Mouse (Mus musculus): ENCODE measurements around the gene Defb29. TPM values are rescaled to one million over a fixed set of nuclear protein-coding genes. Genes with fewer than 3 reads are reported as not detected.

Gene Defb29
- not detected in 2 replicates for polyA plus RNA-seq (2015; fragmentation: Nextera tagmentation; extraction: Ambion mirVana)

DNA sequence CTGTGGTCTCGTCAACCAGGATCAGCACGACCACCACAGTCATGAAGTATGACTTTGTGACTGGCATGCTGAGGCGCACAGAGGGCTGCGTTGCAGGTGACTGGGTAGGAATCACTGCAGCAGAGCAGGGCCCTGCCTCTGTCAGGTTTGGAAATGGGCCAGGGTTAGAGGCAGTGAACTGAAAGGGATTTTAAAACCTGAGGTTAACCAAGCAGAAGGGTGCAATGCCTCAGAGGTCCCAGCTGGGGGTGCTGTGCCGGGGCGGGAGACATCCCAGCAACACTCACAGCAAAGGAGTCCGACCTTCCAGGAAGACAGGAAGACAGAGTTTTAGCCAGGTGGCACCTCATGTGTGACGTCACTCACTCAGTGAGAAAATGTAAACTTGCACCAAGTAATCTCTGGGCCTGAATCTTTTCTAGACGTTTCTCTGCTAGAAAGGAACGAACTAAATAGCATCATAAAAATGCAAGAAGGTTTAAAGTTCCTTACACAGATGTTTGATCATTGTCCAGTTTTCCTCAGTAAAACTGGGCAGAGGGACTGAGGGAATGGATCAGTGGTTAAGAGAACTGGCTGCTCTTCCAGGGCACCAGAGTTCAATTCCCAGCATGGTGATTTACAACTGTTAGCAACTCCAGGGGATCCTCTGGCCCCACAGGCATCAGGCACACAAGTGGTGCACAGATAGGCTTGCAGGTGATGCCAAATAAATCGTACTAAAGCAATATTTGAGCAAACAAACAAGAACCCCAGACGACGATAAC is at the start of gene Defb29:
Gene Defb29, minus strand, starts transcription at position 155 of the 767 bp plus-strand sequence.
- Histone ChIP-seq H3K9ac (ENCODE audit: low read depth, low read length) (no peak within 1 kb of the TSS), H3K4me3 (ENCODE audit: low read length) (no peak within 1 kb of the TSS), H3K4me1 (ENCODE audit: control insufficient read depth, insufficient read depth, low read length) (no peaks in the 10 kb centered on the region), H3K27ac (ENCODE audit: low read length) (no peak within 1 kb of the TSS), H3K9me3 (ENCODE audit: control insufficient read depth, low read length) (no peaks in the 10 kb centered on the region), H3K36me3 (ENCODE audit: control insufficient read depth, insufficient read depth, low read length) (no peaks in the 10 kb centered on the region), H3K4me2 (ENCODE audit: low read depth, low read length) (no peak within 1 kb of the TSS), H3K27me3 (replicated peaks; ENCODE audit: control insufficient read depth, insufficient read depth, low read length) (no peaks in the 10 kb centered on the region)
- 43% methylated on average over 13 of the region's 13 CpGs for WGBS
- no peak for ATAC-seq

DNA sequence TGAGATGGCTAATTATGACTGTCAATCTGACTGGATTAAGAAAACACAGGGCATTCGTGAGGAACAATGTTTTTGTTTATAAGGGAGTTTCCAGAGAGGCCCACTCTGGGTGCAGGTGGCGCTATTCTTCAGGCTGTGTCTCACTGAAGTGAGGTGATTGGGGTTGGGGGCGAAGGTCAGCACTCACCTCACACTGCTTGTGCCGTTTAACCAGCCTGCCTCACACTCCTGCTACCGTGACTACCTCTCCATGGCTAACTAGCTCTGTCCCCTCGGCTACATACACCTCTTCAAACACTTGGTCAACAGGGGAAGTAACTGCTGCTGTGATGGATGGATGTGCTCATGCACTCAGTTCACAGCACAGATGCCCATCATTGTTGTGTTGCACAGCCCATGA is 49.1 kb upstream of the Defb29 start:
- ATAC-seq = peak; percentile 72

DNA sequence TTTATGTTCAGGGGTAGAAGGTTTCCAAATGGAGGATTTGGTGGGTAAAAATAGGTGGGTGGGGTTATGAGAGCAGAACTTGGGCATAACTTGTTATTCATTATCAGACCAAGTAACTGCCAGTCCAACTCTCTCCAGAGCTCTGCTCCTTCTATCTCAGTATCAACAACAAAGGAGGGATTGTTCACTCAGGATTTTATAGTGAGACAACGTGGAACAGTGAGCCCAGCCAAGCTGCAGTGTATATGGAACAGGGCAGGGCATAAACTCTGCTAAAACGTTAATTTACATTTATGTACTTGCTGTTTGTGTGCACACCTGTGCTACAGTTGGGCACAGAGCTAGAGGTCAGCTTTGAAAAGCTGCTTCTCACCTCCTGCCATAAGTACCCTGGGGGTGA is 48.6 kb upstream of the Defb29 start:
- WGBS = 31% methylated on average over 2 of the region's 2 CpGs
- peak; percentile 56 for ATAC-seq
- no peak overlapping the region for H3K4me2 ChIP-seq (ENCODE audit: low read depth, low read length)
- H3K9ac ChIP-seq (ENCODE audit: low read depth, low read length) = no peak overlapping the region
- H3K4me3 ChIP-seq (ENCODE audit: low read length) = no peak overlapping the region
- no peaks in the 10 kb centered on the region for H3K4me1 ChIP-seq (ENCODE audit: control insufficient read depth, insufficient read depth, low read length)
- no peaks in the 10 kb centered on the region for H3K36me3 ChIP-seq (ENCODE audit: control insufficient read depth, insufficient read depth, low read length)
- H3K9me3 ChIP-seq (ENCODE audit: control insufficient read depth, low read length) = no peaks in the 10 kb centered on the region
- H3K27ac ChIP-seq (ENCODE audit: low read length) = no peak overlapping the region
- H3K27me3 ChIP-seq (replicated peaks; ENCODE audit: control insufficient read depth, insufficient read depth, low read length) = no peaks in the 10 kb centered on the region

More for the DNA sequence above, 49.1 kb upstream of the Defb29 start:
- no peak overlapping the region for H3K4me2 ChIP-seq (ENCODE audit: low read depth, low read length)
- no peaks in the 10 kb centered on the region for H3K36me3 ChIP-seq (ENCODE audit: control insufficient read depth, insufficient read depth, low read length)
- no peaks in the 10 kb centered on the region for H3K9me3 ChIP-seq (ENCODE audit: control insufficient read depth, low read length)
- no peaks in the 10 kb centered on the region for H3K27me3 ChIP-seq (replicated peaks; ENCODE audit: control insufficient read depth, insufficient read depth, low read length)
- H3K4me3 ChIP-seq (ENCODE audit: low read length) = no peak overlapping the region
- WGBS = 29% methylated on average over 6 of the region's 6 CpGs
- H3K27ac ChIP-seq (ENCODE audit: low read length) = no peak overlapping the region
- H3K9ac ChIP-seq (ENCODE audit: low read depth, low read length) = no peak overlapping the region
- H3K4me1 ChIP-seq (ENCODE audit: control insufficient read depth, insufficient read depth, low read length) = no peaks in the 10 kb centered on the region

DNA sequence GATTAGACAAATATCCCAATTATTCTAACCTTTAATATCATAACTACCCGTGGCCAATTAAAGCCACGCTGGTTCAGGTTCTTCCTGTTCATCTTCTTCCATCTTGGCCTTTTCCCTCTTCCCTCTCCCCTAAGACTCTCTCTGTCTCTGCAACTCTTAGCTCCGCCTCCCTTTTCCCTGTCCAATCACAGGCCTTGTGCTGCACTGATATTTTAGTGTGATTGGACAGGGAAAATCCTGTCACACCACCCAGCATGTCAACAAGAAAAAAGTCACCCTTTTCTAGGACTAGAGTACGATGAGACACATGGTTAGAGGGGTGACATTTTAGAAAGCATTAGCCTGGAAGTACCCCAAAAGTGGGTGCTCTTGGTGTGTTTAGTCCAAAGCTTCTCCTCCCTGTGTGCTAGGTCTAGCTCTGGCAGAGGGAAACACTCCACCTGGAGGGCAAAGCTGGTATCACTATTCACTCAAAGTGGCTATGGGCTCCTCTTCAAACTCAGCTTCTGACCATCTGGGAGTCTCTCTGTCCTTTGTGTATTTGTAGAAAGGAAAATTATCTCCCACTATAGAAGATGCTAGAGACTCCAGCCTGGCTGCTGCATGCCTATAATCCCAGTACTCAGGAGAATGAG is 47.1 kb upstream of the Defb29 start:
- Histone ChIP-seq H3K4me1 (ENCODE audit: control insufficient read depth, insufficient read depth, low read length) (no peaks in the 10 kb centered on the region), H3K4me2 (ENCODE audit: low read depth, low read length) (no peak overlapping the region), H3K36me3 (ENCODE audit: control insufficient read depth, insufficient read depth, low read length) (no peaks in the 10 kb centered on the region), H3K4me3 (ENCODE audit: low read length) (no peak overlapping the region), H3K27me3 (replicated peaks; ENCODE audit: control insufficient read depth, insufficient read depth, low read length) (no peaks in the 10 kb centered on the region), H3K9ac (ENCODE audit: low read depth, low read length) (no peak overlapping the region), H3K27ac (ENCODE audit: low read length) (no peak overlapping the region), H3K9me3 (ENCODE audit: control insufficient read depth, low read length) (no peaks in the 10 kb centered on the region)
- ATAC-seq = no peak
- WGBS = 75% methylated on average over 4 of the region's 4 CpGs

DNA sequence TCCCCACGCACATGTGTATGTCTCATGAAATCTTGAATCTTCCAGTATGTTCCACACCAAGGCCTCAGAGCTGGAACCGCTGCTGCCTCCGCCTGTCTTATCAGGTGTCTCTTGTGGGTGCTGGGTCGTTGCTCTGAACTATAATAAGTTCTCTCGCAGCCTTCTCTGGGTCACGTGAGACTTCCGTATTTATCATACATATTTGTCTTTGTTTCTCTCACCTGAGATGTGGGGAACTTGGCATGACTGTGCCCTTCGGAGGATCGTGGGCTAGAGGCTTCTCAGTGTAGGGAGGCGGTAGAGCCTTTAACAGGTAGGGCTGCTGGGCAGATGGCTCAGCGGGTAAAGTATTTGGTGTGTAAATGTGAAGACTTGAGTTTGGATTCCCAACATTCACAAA is 40.7 kb upstream of the Defb29 start:
- Histone ChIP-seq H3K27me3 (replicated peaks; ENCODE audit: control insufficient read depth, insufficient read depth, low read length) (no peaks in the 10 kb centered on the region), H3K36me3 (ENCODE audit: control insufficient read depth, insufficient read depth, low read length) (no peaks in the 10 kb centered on the region), H3K9me3 (ENCODE audit: control insufficient read depth, low read length) (no peaks in the 10 kb centered on the region), H3K4me2 (ENCODE audit: low read depth, low read length) (no peak overlapping the region), H3K4me1 (ENCODE audit: control insufficient read depth, insufficient read depth, low read length) (no peaks in the 10 kb centered on the region), H3K4me3 (ENCODE audit: low read length) (no peak overlapping the region), H3K9ac (ENCODE audit: low read depth, low read length) (no peak overlapping the region), H3K27ac (ENCODE audit: low read length) (no peak overlapping the region)
- ATAC-seq = no peak
- 78% methylated on average over 11 of the region's 11 CpGs for WGBS

DNA sequence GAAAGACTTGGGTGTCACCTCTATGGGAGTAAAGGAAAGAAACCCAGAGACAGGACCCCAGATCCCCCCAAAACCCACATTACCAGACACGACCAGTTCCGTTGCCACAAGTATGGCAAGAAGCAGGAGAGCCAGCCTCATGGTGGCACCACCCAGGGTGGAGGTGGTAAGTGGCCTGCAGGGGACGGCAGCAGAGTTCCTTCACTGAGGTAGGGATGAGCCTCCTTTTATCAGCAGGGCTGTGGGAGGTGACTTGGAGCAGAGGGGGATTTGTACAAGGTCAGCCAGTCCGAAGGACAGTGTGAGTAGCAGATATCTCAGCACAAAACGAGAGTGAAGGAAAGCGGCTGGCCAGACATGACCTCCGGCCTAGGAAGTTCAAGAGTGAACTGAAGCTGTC is 40.2 kb upstream of the Defb29 start, which contains the start of gene Defb19:
Gene Defb19, minus strand, starts transcription at position 206 of the 400 bp plus-strand sequence.
- Histone ChIP-seq H3K4me3 (ENCODE audit: low read length) (no peak within 1 kb of the TSS), H3K9me3 (ENCODE audit: control insufficient read depth, low read length) (no peaks in the 10 kb centered on the region), H3K27ac (ENCODE audit: low read length) (no peak within 1 kb of the TSS), H3K9ac (ENCODE audit: low read depth, low read length) (no peak within 1 kb of the TSS), H3K36me3 (ENCODE audit: control insufficient read depth, insufficient read depth, low read length) (no peaks in the 10 kb centered on the region), H3K4me2 (ENCODE audit: low read depth, low read length) (no peak within 1 kb of the TSS), H3K27me3 (replicated peaks; ENCODE audit: control insufficient read depth, insufficient read depth, low read length) (no peaks in the 10 kb centered on the region), H3K4me1 (ENCODE audit: control insufficient read depth, insufficient read depth, low read length) (no peaks in the 10 kb centered on the region)
- 61% methylated on average over 7 of the region's 7 CpGs for WGBS
- ATAC-seq = no peak

DNA sequence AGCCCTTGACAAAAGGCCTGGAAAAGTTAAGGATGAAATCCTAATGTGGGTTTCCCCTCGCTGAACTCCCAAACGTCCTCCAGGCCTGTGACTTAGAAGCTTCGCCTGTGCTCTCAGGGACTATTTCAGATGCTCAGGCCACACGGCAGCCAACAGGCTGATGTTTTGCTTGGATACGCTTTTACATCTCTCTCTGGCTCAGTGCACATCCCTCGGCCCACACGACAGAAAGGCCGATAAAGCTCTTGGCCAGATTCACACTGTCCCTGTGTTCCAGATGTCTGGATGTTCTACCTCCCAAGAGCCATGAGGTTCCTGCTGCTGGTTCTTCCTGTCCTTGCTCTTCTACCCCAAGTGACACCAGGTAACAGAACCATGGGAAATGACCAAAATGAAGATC is 33.6 kb upstream of the Defb29 start:
- WGBS = 87% methylated on average over 8 of the region's 8 CpGs
- H3K4me2 ChIP-seq (ENCODE audit: low read depth, low read length) = no peak overlapping the region
- no peaks in the 10 kb centered on the region for H3K9me3 ChIP-seq (ENCODE audit: control insufficient read depth, low read length)
- no peaks in the 10 kb centered on the region; the same call in 1 of the 2 replicates for H3K27me3 ChIP-seq (replicated peaks; ENCODE audit: control insufficient read depth, insufficient read depth, low read length)
- H3K9ac ChIP-seq (ENCODE audit: low read depth, low read length) = no peak overlapping the region
- no peaks in the 10 kb centered on the region for H3K36me3 ChIP-seq (ENCODE audit: control insufficient read depth, insufficient read depth, low read length)
- no peak overlapping the region for H3K4me3 ChIP-seq (ENCODE audit: low read length)
- ATAC-seq = no peak
- no peak overlapping the region for H3K27ac ChIP-seq (ENCODE audit: low read length)
- H3K4me1 ChIP-seq (ENCODE audit: control insufficient read depth, insufficient read depth, low read length) = no peaks in the 10 kb centered on the region

DNA sequence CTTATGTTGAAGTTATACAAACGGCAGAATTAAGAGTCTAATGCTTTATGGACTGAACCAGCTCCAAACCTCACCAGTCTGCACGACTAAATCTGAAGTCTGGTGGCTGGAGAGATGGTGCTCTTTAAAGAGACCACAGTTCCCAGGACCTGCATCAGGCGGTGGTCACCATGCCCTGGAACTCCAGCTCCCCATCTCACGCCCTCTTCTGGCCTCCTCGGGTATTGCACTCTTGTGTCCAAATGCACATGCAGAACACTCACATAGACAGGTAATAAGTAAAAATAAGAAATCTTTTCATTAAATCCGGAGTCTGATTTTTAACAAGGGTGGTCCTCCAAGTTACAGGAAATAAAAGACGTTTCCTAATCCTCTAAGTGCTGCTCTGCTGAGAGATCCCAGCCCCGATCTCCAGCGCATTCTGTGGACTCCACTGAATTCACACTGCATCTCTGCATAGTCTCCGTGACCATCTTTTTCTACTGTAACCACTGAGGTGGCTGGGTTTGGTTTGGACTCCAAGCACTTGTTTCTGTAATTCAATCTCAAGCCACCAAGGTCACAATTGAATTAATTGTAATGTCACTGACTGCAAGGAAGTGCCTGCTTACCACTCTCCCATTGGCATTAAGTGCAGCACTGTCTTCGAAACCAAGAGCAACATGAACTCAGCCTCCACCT is 32.4 kb upstream of the Defb29 start, which contains the start of gene Defb21:
Gene Defb21, plus strand, starts transcription at position 631 of the 681 bp plus-strand sequence.
- no peak for ATAC-seq
- 63% methylated on average over 11 of the region's 11 CpGs for WGBS
- no peak within 1 kb of the TSS for H3K27ac ChIP-seq (ENCODE audit: low read length)
- no peaks in the 10 kb centered on the region for H3K9me3 ChIP-seq (ENCODE audit: control insufficient read depth, low read length)
- no peaks in the 10 kb centered on the region for H3K4me1 ChIP-seq (ENCODE audit: control insufficient read depth, insufficient read depth, low read length)
- H3K4me2 ChIP-seq (ENCODE audit: low read depth, low read length) = no peak within 1 kb of the TSS
- no peak within 1 kb of the TSS for H3K4me3 ChIP-seq (ENCODE audit: low read length)
- no peaks in the 10 kb centered on the region for H3K36me3 ChIP-seq (ENCODE audit: control insufficient read depth, insufficient read depth, low read length)
- no peak within 1 kb of the TSS for H3K9ac ChIP-seq (ENCODE audit: low read depth, low read length)
- H3K27me3 ChIP-seq (replicated peaks; ENCODE audit: control insufficient read depth, insufficient read depth, low read length) = no peaks in the 10 kb centered on the region; the same call in 1 of the 2 replicates

DNA sequence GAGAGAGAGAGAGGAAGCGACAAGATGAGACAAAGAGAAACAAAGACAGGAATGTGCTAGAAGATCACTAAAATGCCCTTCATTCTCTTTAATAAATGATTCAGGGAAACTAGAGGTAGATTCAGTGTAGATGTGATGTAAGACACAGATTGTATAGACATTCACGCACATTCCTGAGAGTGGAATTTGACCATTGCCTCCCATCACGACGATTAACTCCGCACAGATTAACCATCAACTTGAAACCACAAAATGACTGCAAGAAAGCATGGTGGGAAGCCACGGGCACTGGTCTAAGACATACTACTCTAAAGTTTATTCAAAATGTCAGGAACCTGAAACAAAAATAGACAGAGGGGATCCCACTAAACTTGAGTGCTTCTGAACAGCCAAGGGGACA is 30.4 kb upstream of the Defb29 start:
- no peaks in the 10 kb centered on the region for H3K4me1 ChIP-seq (ENCODE audit: control insufficient read depth, insufficient read depth, low read length)
- H3K9ac ChIP-seq (ENCODE audit: low read depth, low read length) = no peak overlapping the region
- ATAC-seq = no peak
- no peaks in the 10 kb centered on the region; the same call in 1 of the 2 replicates for H3K27me3 ChIP-seq (replicated peaks; ENCODE audit: control insufficient read depth, insufficient read depth, low read length)
- no peaks in the 10 kb centered on the region for H3K36me3 ChIP-seq (ENCODE audit: control insufficient read depth, insufficient read depth, low read length)
- no peak overlapping the region for H3K4me2 ChIP-seq (ENCODE audit: low read depth, low read length)
- no peak overlapping the region for H3K4me3 ChIP-seq (ENCODE audit: low read length)
- no peak overlapping the region for H3K27ac ChIP-seq (ENCODE audit: low read length)
- 54% methylated on average over 6 of the region's 6 CpGs for WGBS
- no peaks in the 10 kb centered on the region for H3K9me3 ChIP-seq (ENCODE audit: control insufficient read depth, low read length)

Measured in intestine, embryonic 16.5 days (tissue).